Mouse (Mus musculus): ENCODE measurements around the gene Minpp1. TPM values are rescaled to one million over a fixed set of nuclear protein-coding genes. Genes with fewer than 3 reads are reported as not detected.
"Not testable (repeated sequence)": the region's sequence is repeated elsewhere in the genome, so short reads cannot be mapped to it uniquely, and the experiment has no call there.

Gene Minpp1
- polyA plus RNA-seq (2014; fragmentation: Nextera tagmentation; extraction: Ambion mirVana): 54.3 and 61.8 TPM in 2 replicates

- no peaks in the 10 kb centered on the region for H3K9me3 ChIP-seq (ENCODE audit: control insufficient read depth, low read length)
- DNase-seq (peak; percentile 94), ATAC-seq (ENCODE audit: low FRiP score, low TSS enrichment) (peak; percentile 96)
- peak within 1 kb of the TSS; percentile 78 for H3K9ac ChIP-seq (replicated peaks; ENCODE audit: low read length)
- H3K4me1 ChIP-seq (ENCODE audit: control insufficient read depth, insufficient read depth, low read length): peaks cover 19% of the 10 kb centered on the region
- no peaks in the 10 kb centered on the region for H3K36me3 ChIP-seq (ENCODE audit: control insufficient read depth, insufficient read depth, low read length)
- H3K4me2 ChIP-seq (ENCODE audit: low read length): peak within 1 kb of the TSS; percentile 62
- H3K4me3 ChIP-seq (replicated peaks; ENCODE audit: low read depth, low read length): peak within 1 kb of the TSS; percentile 80
- H3K27me3 ChIP-seq (ENCODE audit: control insufficient read depth, insufficient read depth, low read length): no peaks in the 10 kb centered on the region
- WGBS: under 1% methylated on average over 64 of the region's 64 CpGs
- H3K27ac ChIP-seq (replicated peaks; ENCODE audit: low read depth, low read length): peak within 1 kb of the TSS; percentile 87
Observed at GRCm38 (mm10) chr19:32485681-32486105, at the start of gene Minpp1. Gene Minpp1, plus strand, starts transcription at chr19:32485769.

- WGBS: 89% methylated on average over 2 of the region's 2 CpGs
- Histone ChIP-seq H3K27ac (replicated peaks; ENCODE audit: low read depth, low read length) (no peak overlapping the region), H3K9me3 (ENCODE audit: control insufficient read depth, low read length) (no peaks in the 10 kb centered on the region), H3K4me3 (replicated peaks; ENCODE audit: low read depth, low read length) (no peak overlapping the region), H3K9ac (replicated peaks; ENCODE audit: low read length) (no peak overlapping the region), H3K36me3 (ENCODE audit: control insufficient read depth, insufficient read depth, low read length) (no peaks in the 10 kb centered on the region), H3K27me3 (ENCODE audit: control insufficient read depth, insufficient read depth, low read length) (no peaks in the 10 kb centered on the region), H3K4me1 (ENCODE audit: control insufficient read depth, insufficient read depth, low read length) (no peaks in the 10 kb centered on the region), H3K4me2 (ENCODE audit: low read length) (no peak overlapping the region)
- ATAC-seq (ENCODE audit: low FRiP score, low TSS enrichment) (no peak), DNase-seq (no peak)
Observed at GRCm38 (mm10) chr19:32439356-32439755, 46.2 kb upstream of the Minpp1 start.

GRCm38 (mm10) chr19:32441568-32441967 is 44.0 kb upstream of the Minpp1 start:
- H3K9me3 ChIP-seq (ENCODE audit: control insufficient read depth, low read length): no peaks in the 10 kb centered on the region
- H3K9ac ChIP-seq (replicated peaks; ENCODE audit: low read length): no peak overlapping the region
- 98% methylated on average over 9 of the region's 11 CpGs for WGBS
- H3K36me3 ChIP-seq (ENCODE audit: control insufficient read depth, insufficient read depth, low read length): no peaks in the 10 kb centered on the region
- no peaks in the 10 kb centered on the region for H3K4me1 ChIP-seq (ENCODE audit: control insufficient read depth, insufficient read depth, low read length)
- no peak overlapping the region for H3K4me2 ChIP-seq (ENCODE audit: low read length)
- no peak for ATAC-seq (ENCODE audit: low FRiP score, low TSS enrichment)
- DNase-seq: no peak
- H3K27me3 ChIP-seq (ENCODE audit: control insufficient read depth, insufficient read depth, low read length): no peaks in the 10 kb centered on the region
- H3K27ac ChIP-seq (replicated peaks; ENCODE audit: low read depth, low read length): no peak overlapping the region
- no peak overlapping the region for H3K4me3 ChIP-seq (replicated peaks; ENCODE audit: low read depth, low read length)

- Histone ChIP-seq H3K4me2 (ENCODE audit: low read length) (no peak overlapping the region), H3K27me3 (ENCODE audit: control insufficient read depth, insufficient read depth, low read length) (no peaks in the 10 kb centered on the region), H3K27ac (replicated peaks; ENCODE audit: low read depth, low read length) (no peak overlapping the region), H3K9ac (replicated peaks; ENCODE audit: low read length) (no peak overlapping the region), H3K36me3 (ENCODE audit: control insufficient read depth, insufficient read depth, low read length) (no peaks in the 10 kb centered on the region), H3K4me1 (ENCODE audit: control insufficient read depth, insufficient read depth, low read length) (no peaks in the 10 kb centered on the region), H3K9me3 (ENCODE audit: control insufficient read depth, low read length) (no peaks in the 10 kb centered on the region), H3K4me3 (replicated peaks; ENCODE audit: low read depth, low read length) (no peak overlapping the region)
- WGBS: 98% methylated on average over 10 of the region's 10 CpGs
- no peak for ATAC-seq (ENCODE audit: low FRiP score, low TSS enrichment)
- no peak for DNase-seq
Observed at GRCm38 (mm10) chr19:32448931-32449330, 36.6 kb upstream of the Minpp1 start.

GRCm38 (mm10) chr19:32452231-32452630 is 33.3 kb upstream of the Minpp1 start:
- ATAC-seq (ENCODE audit: low FRiP score, low TSS enrichment): no peak
- peak; percentile 33 for DNase-seq
- H3K9ac ChIP-seq (replicated peaks; ENCODE audit: low read length): no peak overlapping the region
- H3K9me3 ChIP-seq (ENCODE audit: control insufficient read depth, low read length): no peaks in the 10 kb centered on the region
- H3K4me1 ChIP-seq (ENCODE audit: control insufficient read depth, insufficient read depth, low read length): no peaks in the 10 kb centered on the region
- H3K27me3 ChIP-seq (ENCODE audit: control insufficient read depth, insufficient read depth, low read length): no peaks in the 10 kb centered on the region
- WGBS: 75% methylated on average over 4 of the region's 4 CpGs
- no peak overlapping the region for H3K4me3 ChIP-seq (replicated peaks; ENCODE audit: low read depth, low read length)
- no peaks in the 10 kb centered on the region for H3K36me3 ChIP-seq (ENCODE audit: control insufficient read depth, insufficient read depth, low read length)
- no peak overlapping the region for H3K4me2 ChIP-seq (ENCODE audit: low read length)
- no peak overlapping the region for H3K27ac ChIP-seq (replicated peaks; ENCODE audit: low read depth, low read length)

- Histone ChIP-seq H3K4me3 (replicated peaks; ENCODE audit: low read depth, low read length) (no peak overlapping the region), H3K9me3 (ENCODE audit: control insufficient read depth, low read length) (peaks cover 6% of the 10 kb centered on the region; the same call in 1 of the 2 replicates), H3K36me3 (ENCODE audit: control insufficient read depth, insufficient read depth, low read length) (no peaks in the 10 kb centered on the region), H3K27ac (replicated peaks; ENCODE audit: low read depth, low read length) (no peak overlapping the region), H3K4me2 (ENCODE audit: low read length) (no peak overlapping the region), H3K4me1 (ENCODE audit: control insufficient read depth, insufficient read depth, low read length) (no peaks in the 10 kb centered on the region), H3K27me3 (ENCODE audit: control insufficient read depth, insufficient read depth, low read length) (no peaks in the 10 kb centered on the region), H3K9ac (replicated peaks; ENCODE audit: low read length) (no peak overlapping the region)
- no peak for ATAC-seq (ENCODE audit: low FRiP score, low TSS enrichment)
- 91% methylated on average over 2 of the region's 2 CpGs for WGBS
- DNase-seq: no peak
Observed at GRCm38 (mm10) chr19:32456744-32457143, 28.8 kb upstream of the Minpp1 start.

- H3K27ac ChIP-seq (replicated peaks; ENCODE audit: low read depth, low read length); H3K4me3 ChIP-seq (replicated peaks; ENCODE audit: low read depth, low read length); H3K9ac ChIP-seq (replicated peaks; ENCODE audit: low read length); H3K36me3 ChIP-seq (ENCODE audit: control insufficient read depth, insufficient read depth, low read length); DNase-seq; H3K4me2 ChIP-seq (ENCODE audit: low read length); ATAC-seq (ENCODE audit: low FRiP score, low TSS enrichment); H3K9me3 ChIP-seq (ENCODE audit: control insufficient read depth, low read length); H3K4me1 ChIP-seq (ENCODE audit: control insufficient read depth, insufficient read depth, low read length); H3K27me3 ChIP-seq (ENCODE audit: control insufficient read depth, insufficient read depth, low read length): not testable (repeated sequence)
- WGBS: 83% methylated on average over 8 of the region's 8 CpGs
Observed at GRCm38 (mm10) chr19:32457631-32458030, 27.9 kb upstream of the Minpp1 start.

- no peak overlapping the region for H3K27ac ChIP-seq (replicated peaks; ENCODE audit: low read depth, low read length)
- DNase-seq (no peak), ATAC-seq (ENCODE audit: low FRiP score, low TSS enrichment) (no peak)
- H3K9me3 ChIP-seq (ENCODE audit: control insufficient read depth, low read length): peaks cover 6% of the 10 kb centered on the region; the same call in 1 of the 2 replicates
- H3K4me2 ChIP-seq (ENCODE audit: low read length): no peak overlapping the region
- 93% methylated on average over 6 of the region's 6 CpGs for WGBS
- no peaks in the 10 kb centered on the region for H3K4me1 ChIP-seq (ENCODE audit: control insufficient read depth, insufficient read depth, low read length)
- H3K27me3 ChIP-seq (ENCODE audit: control insufficient read depth, insufficient read depth, low read length): no peaks in the 10 kb centered on the region
- H3K9ac ChIP-seq (replicated peaks; ENCODE audit: low read length): no peak overlapping the region
- H3K36me3 ChIP-seq (ENCODE audit: control insufficient read depth, insufficient read depth, low read length): no peaks in the 10 kb centered on the region
- H3K4me3 ChIP-seq (replicated peaks; ENCODE audit: low read depth, low read length): no peak overlapping the region
Observed at GRCm38 (mm10) chr19:32463037-32463436, 22.5 kb upstream of the Minpp1 start.

- no peak overlapping the region for H3K9ac ChIP-seq (replicated peaks; ENCODE audit: low read length)
- no peak for DNase-seq
Observed at GRCm38 (mm10) chr19:32465228-32465627, 20.3 kb upstream of the Minpp1 start.

More at GRCm38 (mm10) chr19:32465228-32465627, 20.3 kb upstream of the Minpp1 start:
- no peak overlapping the region for H3K4me3 ChIP-seq (replicated peaks; ENCODE audit: low read depth, low read length)
- H3K27ac ChIP-seq (replicated peaks; ENCODE audit: low read depth, low read length): no peak overlapping the region
- no peak overlapping the region for H3K4me2 ChIP-seq (ENCODE audit: low read length)
- peaks cover under 1% of the 10 kb centered on the region; the same call in 1 of the 2 replicates for H3K9me3 ChIP-seq (ENCODE audit: control insufficient read depth, low read length)
- ATAC-seq (ENCODE audit: low FRiP score, low TSS enrichment): no peak
- 87% methylated on average over 4 of the region's 4 CpGs for WGBS
- H3K36me3 ChIP-seq (ENCODE audit: control insufficient read depth, insufficient read depth, low read length): no peaks in the 10 kb centered on the region
- H3K27me3 ChIP-seq (ENCODE audit: control insufficient read depth, insufficient read depth, low read length): no peaks in the 10 kb centered on the region
- H3K4me1 ChIP-seq (ENCODE audit: control insufficient read depth, insufficient read depth, low read length): no peaks in the 10 kb centered on the region

Measured in midbrain, embryonic 14.5 days (tissue).